Mouse (Mus musculus): ENCODE results near the gene Epn1. TPM values are rescaled to one million over a fixed set of nuclear protein-coding genes. Genes with fewer than 3 reads are reported as not detected.

Epn1 gene
- polyA plus RNA-seq, 1 experiment from 2014 or later = 46.3 TPM

GRCm38 (mm10) chr7:5052931-5053343 lies 27.1 kb upstream of the Epn1 start:
- no peaks in the 10 kb centered on the region for H3K9me3 ChIP-seq (replicated peaks; ENCODE audit: control insufficient read depth, low read length)
- H3K27me3 ChIP-seq (ENCODE audit: control insufficient read depth, insufficient read depth, low read length) = peaks cover 47% of the 10 kb centered on the region
- H3K9ac ChIP-seq (replicated peaks; ENCODE audit: low read length) = peak overlapping the region; percentile 46
- ATAC-seq (replicated peaks; ENCODE audit: insufficient number of reproducible peaks, low FRiP score, low TSS enrichment, low read depth) = no peak
- peak overlapping the region; percentile 67 for H3K4me3 ChIP-seq (ENCODE audit: low read depth, low read length)
- peaks cover 8% of the 10 kb centered on the region for H3K4me1 ChIP-seq (ENCODE audit: control insufficient read depth, insufficient read depth, low read length)
- no peak overlapping the region for H3K27ac ChIP-seq (replicated peaks; ENCODE audit: low read depth, low read length)
- 3% methylated on average over 45 of the region's 45 CpGs for WGBS
- no peak for DNase-seq (ENCODE audit: low spot score)
- peak overlapping the region; percentile 77 for H3K4me2 ChIP-seq (ENCODE audit: low read depth, low read length)
- H3K36me3 ChIP-seq (replicated peaks; ENCODE audit: control insufficient read depth, insufficient read depth, low read depth, low read length) = no peaks in the 10 kb centered on the region

DNA sequence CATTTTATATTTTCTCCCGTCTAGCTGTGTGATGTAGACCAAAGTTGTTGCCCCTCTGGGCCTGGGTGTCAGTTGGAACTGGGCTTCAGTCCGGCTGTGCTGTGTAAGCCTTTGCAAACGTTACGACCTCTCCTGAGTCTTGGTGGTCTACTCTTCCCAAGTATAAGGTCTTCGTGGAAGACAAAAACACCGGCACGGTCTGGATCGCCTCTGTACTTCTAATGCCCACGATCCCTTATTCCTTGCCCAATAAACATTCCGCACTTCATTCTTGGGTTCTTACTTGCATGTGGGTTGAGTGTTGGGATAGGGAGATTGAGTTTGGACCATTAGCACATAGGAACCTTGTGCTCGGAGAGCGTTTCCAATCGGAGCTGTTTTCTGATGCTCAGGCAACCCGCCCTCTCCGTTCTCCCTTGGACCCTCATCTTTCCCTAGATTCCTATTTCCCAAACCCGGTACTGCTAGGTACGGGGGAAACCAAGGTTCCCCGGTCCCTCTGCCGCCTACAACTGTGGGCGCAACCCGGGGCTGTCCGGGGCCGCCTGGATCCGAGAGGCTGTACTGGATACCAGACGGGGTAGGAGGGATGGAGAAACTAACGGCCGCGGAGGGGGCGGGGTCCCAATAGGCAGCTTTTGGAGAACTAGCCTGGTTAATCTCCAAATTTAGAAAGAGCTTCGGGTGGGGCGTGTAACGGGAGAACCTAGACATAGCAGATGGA lies 26.4 kb upstream of the Epn1 start:
- no peaks in the 10 kb centered on the region for H3K9me3 ChIP-seq (replicated peaks; ENCODE audit: control insufficient read depth, low read length)
- ATAC-seq (replicated peaks; ENCODE audit: insufficient number of reproducible peaks, low FRiP score, low TSS enrichment, low read depth) (no peak), DNase-seq (ENCODE audit: low spot score) (peak; percentile 35)
- H3K27me3 ChIP-seq (ENCODE audit: control insufficient read depth, insufficient read depth, low read length) = peaks cover 47% of the 10 kb centered on the region
- H3K9ac ChIP-seq (replicated peaks; ENCODE audit: low read length) = no peak overlapping the region; the same call in 1 of the 2 replicates
- peak overlapping the region; percentile 77 for H3K4me2 ChIP-seq (ENCODE audit: low read depth, low read length)
- peak overlapping the region; percentile 67 for H3K4me3 ChIP-seq (ENCODE audit: low read depth, low read length)
- H3K4me1 ChIP-seq (ENCODE audit: control insufficient read depth, insufficient read depth, low read length) = peaks cover 8% of the 10 kb centered on the region
- WGBS = 7% methylated on average over 32 of the region's 32 CpGs
- no peak overlapping the region for H3K27ac ChIP-seq (replicated peaks; ENCODE audit: low read depth, low read length)
- H3K36me3 ChIP-seq (replicated peaks; ENCODE audit: control insufficient read depth, insufficient read depth, low read depth, low read length) = no peaks in the 10 kb centered on the region

GRCm38 (mm10) chr7:5056651-5057263 lies 23.3 kb upstream of the Epn1 start:
- no peak overlapping the region for H3K27ac ChIP-seq (replicated peaks; ENCODE audit: low read depth, low read length)
- H3K4me3 ChIP-seq (ENCODE audit: low read depth, low read length) = peak overlapping the region; percentile 49
- no peaks in the 10 kb centered on the region for H3K36me3 ChIP-seq (replicated peaks; ENCODE audit: control insufficient read depth, insufficient read depth, low read depth, low read length)
- 4% methylated on average over 55 of the region's 55 CpGs for WGBS
- H3K27me3 ChIP-seq (ENCODE audit: control insufficient read depth, insufficient read depth, low read length) = peaks cover 47% of the 10 kb centered on the region
- H3K9ac ChIP-seq (replicated peaks; ENCODE audit: low read length) = peak overlapping the region; percentile 71
- no peaks in the 10 kb centered on the region for H3K9me3 ChIP-seq (replicated peaks; ENCODE audit: control insufficient read depth, low read length)
- H3K4me2 ChIP-seq (ENCODE audit: low read depth, low read length) = peak overlapping the region; percentile 83
- H3K4me1 ChIP-seq (ENCODE audit: control insufficient read depth, insufficient read depth, low read length) = peaks cover 14% of the 10 kb centered on the region
- ATAC-seq (replicated peaks; ENCODE audit: insufficient number of reproducible peaks, low FRiP score, low TSS enrichment, low read depth) = no peak
- peak; percentile 58 for DNase-seq (ENCODE audit: low spot score)

DNA sequence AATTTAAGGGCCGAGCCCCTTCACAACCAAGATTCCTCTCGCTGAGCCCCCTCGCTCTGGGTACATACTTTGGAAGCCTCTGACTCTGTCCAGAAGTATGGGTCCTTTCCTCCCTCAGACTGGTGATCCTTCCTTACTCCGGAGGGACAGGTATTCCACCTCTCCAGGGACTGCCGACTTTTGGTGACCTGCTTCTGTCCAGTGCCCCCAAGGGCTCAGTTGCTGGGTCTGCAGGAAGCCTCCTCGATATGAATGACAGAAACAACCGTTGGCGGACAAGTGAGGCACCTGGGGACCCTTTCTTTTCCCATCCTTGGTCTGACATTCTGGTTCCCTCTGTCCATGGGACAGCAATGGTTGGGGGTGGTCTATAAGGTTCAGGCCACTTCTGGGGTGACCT lies 22.7 kb upstream of the Epn1 start:
- peak overlapping the region; percentile 71 for H3K9ac ChIP-seq (replicated peaks; ENCODE audit: low read length)
- peak overlapping the region; percentile 83 for H3K4me2 ChIP-seq (ENCODE audit: low read depth, low read length)
- DNase-seq (ENCODE audit: low spot score) (no peak), ATAC-seq (replicated peaks; ENCODE audit: insufficient number of reproducible peaks, low FRiP score, low TSS enrichment, low read depth) (no peak)
- peaks cover 14% of the 10 kb centered on the region for H3K4me1 ChIP-seq (ENCODE audit: control insufficient read depth, insufficient read depth, low read length)
- peak overlapping the region; percentile 49 for H3K4me3 ChIP-seq (ENCODE audit: low read depth, low read length)
- 32% methylated on average over 8 of the region's 8 CpGs for WGBS
- H3K27me3 ChIP-seq (ENCODE audit: control insufficient read depth, insufficient read depth, low read length) = peaks cover 43% of the 10 kb centered on the region
- no peaks in the 10 kb centered on the region for H3K36me3 ChIP-seq (replicated peaks; ENCODE audit: control insufficient read depth, insufficient read depth, low read depth, low read length)
- no peaks in the 10 kb centered on the region for H3K9me3 ChIP-seq (replicated peaks; ENCODE audit: control insufficient read depth, low read length)
- H3K27ac ChIP-seq (replicated peaks; ENCODE audit: low read depth, low read length) = no peak overlapping the region

- ATAC-seq (replicated peaks; ENCODE audit: insufficient number of reproducible peaks, low FRiP score, low TSS enrichment, low read depth) (no peak), DNase-seq (ENCODE audit: low spot score) (no peak)
- no peaks in the 10 kb centered on the region for H3K9me3 ChIP-seq (replicated peaks; ENCODE audit: control insufficient read depth, low read length)
- 31% methylated on average over 11 of the region's 11 CpGs for WGBS
- peaks cover 10% of the 10 kb centered on the region for H3K4me1 ChIP-seq (ENCODE audit: control insufficient read depth, insufficient read depth, low read length)
- no peak overlapping the region for H3K4me3 ChIP-seq (ENCODE audit: low read depth, low read length)
- H3K36me3 ChIP-seq (replicated peaks; ENCODE audit: control insufficient read depth, insufficient read depth, low read depth, low read length) = no peaks in the 10 kb centered on the region
- H3K9ac ChIP-seq (replicated peaks; ENCODE audit: low read length) = no peak overlapping the region
- H3K4me2 ChIP-seq (ENCODE audit: low read depth, low read length) = no peak overlapping the region
- peaks cover 39% of the 10 kb centered on the region for H3K27me3 ChIP-seq (ENCODE audit: control insufficient read depth, insufficient read depth, low read length)
- H3K27ac ChIP-seq (replicated peaks; ENCODE audit: low read depth, low read length) = no peak overlapping the region
Observed at GRCm38 (mm10) chr7:5057804-5058203, 22.2 kb upstream of the Epn1 start.

DNA sequence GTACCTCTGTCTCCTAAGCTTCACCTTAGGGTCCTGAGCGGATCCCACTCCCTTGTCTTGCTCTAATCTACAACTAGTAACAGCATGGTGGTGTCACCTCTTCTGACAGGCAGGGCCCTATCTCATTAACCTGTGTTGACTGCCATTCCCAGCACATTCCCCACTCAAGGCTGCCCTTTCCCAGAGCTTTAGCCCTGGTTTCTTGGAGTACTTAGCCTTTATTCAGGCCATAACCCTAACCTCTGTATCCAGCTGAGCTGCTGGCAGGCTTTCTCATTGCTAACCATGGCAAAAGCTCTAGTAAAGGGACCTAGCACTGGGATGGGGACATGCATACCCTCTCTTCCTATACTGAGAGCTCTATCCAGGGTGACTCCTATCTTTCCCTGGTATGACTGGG lies 21.4 kb upstream of the Epn1 start:
- Histone ChIP-seq H3K9ac (replicated peaks; ENCODE audit: low read length) (no peak overlapping the region), H3K36me3 (replicated peaks; ENCODE audit: control insufficient read depth, insufficient read depth, low read depth, low read length) (no peaks in the 10 kb centered on the region), H3K4me1 (ENCODE audit: control insufficient read depth, insufficient read depth, low read length) (peaks cover 6% of the 10 kb centered on the region; the same call in 1 of the 2 replicates), H3K4me2 (ENCODE audit: low read depth, low read length) (no peak overlapping the region), H3K9me3 (replicated peaks; ENCODE audit: control insufficient read depth, low read length) (no peaks in the 10 kb centered on the region), H3K27me3 (ENCODE audit: control insufficient read depth, insufficient read depth, low read length) (peaks cover 31% of the 10 kb centered on the region), H3K27ac (replicated peaks; ENCODE audit: low read depth, low read length) (no peak overlapping the region), H3K4me3 (ENCODE audit: low read depth, low read length) (no peak overlapping the region)
- ATAC-seq (replicated peaks; ENCODE audit: insufficient number of reproducible peaks, low FRiP score, low TSS enrichment, low read depth) (no peak), DNase-seq (ENCODE audit: low spot score) (no peak)
- 88% methylated on average over 1 of the region's 1 CpGs for WGBS

DNA sequence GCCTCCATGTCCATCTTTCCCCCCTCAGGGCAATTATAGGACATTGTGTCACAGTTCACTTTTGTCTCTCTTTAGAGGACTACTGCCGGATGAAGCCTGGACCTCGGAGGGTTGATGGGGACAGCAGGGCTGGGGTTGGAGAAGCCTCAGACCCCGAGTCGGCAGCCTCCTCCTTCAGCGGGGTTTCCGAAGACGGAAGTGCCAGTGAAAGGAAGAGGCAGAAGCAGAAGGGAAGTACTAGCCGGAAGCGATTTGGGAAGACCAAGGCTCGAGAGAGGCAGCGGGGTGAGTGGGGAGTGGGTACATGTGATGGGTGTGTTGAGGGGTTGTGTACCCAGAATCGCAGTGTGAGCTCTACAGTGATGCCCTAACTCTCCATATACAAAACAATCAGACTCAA lies 20.6 kb upstream of the Epn1 start:
- no peak overlapping the region for H3K9ac ChIP-seq (replicated peaks; ENCODE audit: low read length)
- H3K27me3 ChIP-seq (ENCODE audit: control insufficient read depth, insufficient read depth, low read length) = peaks cover 23% of the 10 kb centered on the region
- no peaks in the 10 kb centered on the region for H3K9me3 ChIP-seq (replicated peaks; ENCODE audit: control insufficient read depth, low read length)
- 86% methylated on average over 12 of the region's 12 CpGs for WGBS
- no peak overlapping the region for H3K4me3 ChIP-seq (ENCODE audit: low read depth, low read length)
- no peaks in the 10 kb centered on the region for H3K36me3 ChIP-seq (replicated peaks; ENCODE audit: control insufficient read depth, insufficient read depth, low read depth, low read length)
- no peak overlapping the region for H3K4me2 ChIP-seq (ENCODE audit: low read depth, low read length)
- no peak overlapping the region for H3K27ac ChIP-seq (replicated peaks; ENCODE audit: low read depth, low read length)
- H3K4me1 ChIP-seq (ENCODE audit: control insufficient read depth, insufficient read depth, low read length) = peaks cover 6% of the 10 kb centered on the region; the same call in 1 of the 2 replicates
- no peak for ATAC-seq (replicated peaks; ENCODE audit: insufficient number of reproducible peaks, low FRiP score, low TSS enrichment, low read depth)
- DNase-seq (ENCODE audit: low spot score) = no peak

DNA sequence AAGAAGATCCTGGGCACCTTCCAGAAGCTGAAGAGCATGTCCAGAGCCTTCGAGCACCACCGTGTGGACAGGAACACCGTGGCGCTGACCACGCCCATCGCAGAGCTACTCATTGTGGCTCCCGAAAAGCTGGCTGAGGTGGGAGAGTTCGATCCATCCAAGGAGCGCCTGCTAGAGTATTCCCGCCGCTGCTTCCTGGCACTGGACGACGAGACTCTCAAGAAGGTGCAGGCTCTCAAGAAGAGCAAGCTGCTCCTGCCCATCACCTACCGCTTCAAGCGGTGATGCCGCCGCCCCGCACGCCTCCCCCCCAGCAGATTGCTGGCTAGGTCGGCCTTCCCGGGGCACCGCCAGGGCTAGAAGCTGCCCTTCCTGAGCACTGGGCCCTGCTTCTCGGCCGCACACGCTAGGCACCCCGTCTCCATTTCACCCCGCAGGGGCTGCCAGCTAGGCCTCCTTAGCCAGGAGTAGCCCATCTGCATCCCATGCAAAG lies 19.8 kb upstream of the Epn1 start:
- Histone ChIP-seq H3K4me2 (ENCODE audit: low read depth, low read length) (peak overlapping the region; percentile 82), H3K36me3 (replicated peaks; ENCODE audit: control insufficient read depth, insufficient read depth, low read depth, low read length) (no peaks in the 10 kb centered on the region), H3K4me3 (ENCODE audit: low read depth, low read length) (peak overlapping the region; percentile 74), H3K4me1 (ENCODE audit: control insufficient read depth, insufficient read depth, low read length) (peaks cover 6% of the 10 kb centered on the region; the same call in 1 of the 2 replicates), H3K27me3 (ENCODE audit: control insufficient read depth, insufficient read depth, low read length) (peaks cover 14% of the 10 kb centered on the region), H3K9me3 (replicated peaks; ENCODE audit: control insufficient read depth, low read length) (no peaks in the 10 kb centered on the region), H3K27ac (replicated peaks; ENCODE audit: low read depth, low read length) (peak overlapping the region; percentile 96), H3K9ac (replicated peaks; ENCODE audit: low read length) (peak overlapping the region; percentile 78)
- no peak for ATAC-seq (replicated peaks; ENCODE audit: insufficient number of reproducible peaks, low FRiP score, low TSS enrichment, low read depth)
- WGBS = 3% methylated on average over 27 of the region's 27 CpGs
- DNase-seq (ENCODE audit: low spot score) = peak; percentile 88
